Mouse (Mus musculus) lung, embryonic 14.5 days (tissue): ENCODE results near the gene Nr3c2. TPM values are rescaled to one million over a fixed set of nuclear protein-coding genes. Genes with fewer than 3 reads are reported as not detected.
A peak's percentile ranks its signal among the peaks of the same experiment; 100 is the strongest.

Experiments used
- ATAC-seq: fragments of 200-750 bp; cut with Nextera tagmentation; 2 replicates; pipeline ENCODE4 v1.8.0; 2017; ENCODE audit warnings: mild to moderate bottlenecking, moderate TSS enrichment, moderate library complexity; ENCODE audit not compliant: insufficient read depth
- DNase-seq: peaks from one replicate; pipeline ENCODE4 v3.0.0-alpha.2; 2015
- H3K27ac ChIP-seq: fragments of 300-500 bp; sonication (generic); 2 replicates; pipeline ENCODE4 v1.5.1; 2014; ENCODE audit warnings: low read depth, mild to moderate bottlenecking, moderate library complexity
- H3K27me3 ChIP-seq: fragments of 300-500 bp; sonication (generic); 2 replicates; pipeline ENCODE4 v1.6.1; 2014; ENCODE audit warnings: low read length, control low read depth; ENCODE audit not compliant: insufficient read depth
- H3K36me3 ChIP-seq: fragments of 300-500 bp; sonication (generic); 2 replicates; pipeline ENCODE4 v1.6.1; 2014; ENCODE audit warnings: control low read depth; ENCODE audit not compliant: insufficient read depth
- H3K4me1 ChIP-seq: fragments of 300-500 bp; sonication (generic); 2 replicates; pipeline ENCODE4 v1.6.1; 2014; ENCODE audit warnings: antibody characterized with exemption, control low read depth; ENCODE audit not compliant: insufficient read depth
- H3K4me2 ChIP-seq: fragments of 300-500 bp; sonication (generic); 2 replicates; pipeline ENCODE4 v1.6.1; 2014; ENCODE audit warnings: mild to moderate bottlenecking
- H3K4me3 ChIP-seq: fragments of 300-500 bp; sonication (generic); 2 replicates; pipeline ENCODE4 v1.5.1; 2014; ENCODE audit warnings: low read depth, low read length
- H3K9ac ChIP-seq: fragments of 300-500 bp; sonication (generic); 2 replicates; pipeline ENCODE4 v1.6.1; 2014
- H3K9me3 ChIP-seq: fragments of 300-500 bp; sonication (generic); 2 replicates; pipeline ENCODE4 v1.6.1; 2016; ENCODE audit warnings: low read depth, low read length, control low read depth
- CTCF ChIP-seq: IDR thresholded peaks from 2 replicates; pipeline ENCODE4 v1.5.1; 2016; ENCODE audit warnings: antibody characterized with exemption, low read depth
- WGBS: fragments of 180-500 bp; shearing (Covaris S2); extraction: QIAGEN DNeasy Blood & Tissue Kit; methylation state at CpG from one replicate; pipeline ENCODE4 v1.1.7; 2014; 5-methylcytosine and 5-hydroxymethylcytosine counted together
- polyA plus RNA-seq: library from polyadenylated mRNA; unstranded; fragments of >200 nt; fragmentation: Nextera tagmentation; extraction: Ambion mirVana; gene quantifications from 2 replicates; pipeline ENCODE4 v1.2.1, GENCODE M21; 2014

The Nr3c2 gene
- polyA plus RNA-seq, 1 experiment from 2014 or later, result 4.1 TPM

DNA sequence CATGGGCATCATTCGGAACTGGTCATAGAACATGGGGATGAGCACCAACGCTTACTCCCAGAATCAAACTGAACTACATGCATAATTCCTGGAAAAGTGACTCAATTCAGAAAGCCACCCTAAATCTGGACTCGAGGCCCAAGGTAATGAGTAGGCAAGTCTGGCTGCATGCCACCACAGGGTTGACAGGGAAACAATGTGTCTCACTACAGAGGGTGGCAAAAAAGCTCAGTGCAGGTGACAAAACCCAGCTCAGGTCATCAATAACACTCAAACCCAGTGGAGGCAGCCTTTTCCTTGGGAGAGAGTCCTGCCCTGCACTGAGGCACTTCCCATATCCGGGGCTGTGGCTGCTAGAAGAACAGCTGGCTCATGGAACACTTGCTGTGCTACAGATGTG, 228.8 kb downstream of the Nr3c2 start:
- no peak for TF ChIP-seq CTCF
- Histone ChIP-seq H3K27me3 (no peaks in the 10 kb centered on the region), H3K36me3 (no peaks in the 10 kb centered on the region), H3K9me3 (no peaks in the 10 kb centered on the region), H3K9ac (no peak overlapping the region), H3K4me1 (no peaks in the 10 kb centered on the region), H3K27ac (no peak overlapping the region), H3K4me3 (no peak overlapping the region), H3K4me2 (no peak overlapping the region)
- ATAC-seq, result no peak
- no peak for DNase-seq
- WGBS, result 78% methylated on average over 4 of the region's 4 CpGs

DNA sequence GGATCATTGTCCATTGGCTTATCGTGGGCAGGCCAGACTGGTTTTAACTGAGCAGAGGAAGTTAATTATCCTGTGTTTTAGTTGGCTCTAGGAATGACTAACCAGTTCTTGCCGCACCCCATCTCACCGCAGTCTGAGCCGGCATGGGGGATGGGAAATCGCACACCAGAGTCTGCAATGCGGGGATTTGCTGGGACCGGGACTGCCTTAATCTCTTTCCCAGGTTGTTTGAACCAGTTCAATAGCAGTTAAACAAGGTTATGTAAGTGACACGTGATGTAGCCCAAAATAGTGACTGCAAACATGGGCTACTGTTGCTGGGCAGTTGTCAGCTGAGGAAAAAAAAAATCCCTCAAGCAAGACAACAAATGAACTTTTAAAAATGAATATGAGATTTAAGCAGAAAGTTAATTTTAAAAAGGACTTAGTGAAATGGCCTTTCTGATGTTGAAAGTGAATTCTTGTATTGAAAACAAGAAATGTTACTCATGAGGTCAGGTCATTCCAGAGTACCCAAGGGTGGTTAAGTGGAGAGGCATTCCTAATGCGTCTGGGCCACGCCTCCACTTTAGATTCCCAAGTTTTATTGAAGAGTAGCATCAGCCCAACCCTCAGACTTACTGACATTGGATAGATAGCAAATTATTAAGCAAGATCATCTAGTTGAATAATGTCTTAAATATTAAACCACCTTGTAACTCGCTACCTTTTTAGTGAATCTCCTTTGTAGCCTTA, 233.8 kb downstream of the Nr3c2 start:
- WGBS, result 38% methylated on average over 11 of the region's 11 CpGs
- ATAC-seq, result peak; percentile 75; the same call in 1 of the 2 replicates

DNA sequence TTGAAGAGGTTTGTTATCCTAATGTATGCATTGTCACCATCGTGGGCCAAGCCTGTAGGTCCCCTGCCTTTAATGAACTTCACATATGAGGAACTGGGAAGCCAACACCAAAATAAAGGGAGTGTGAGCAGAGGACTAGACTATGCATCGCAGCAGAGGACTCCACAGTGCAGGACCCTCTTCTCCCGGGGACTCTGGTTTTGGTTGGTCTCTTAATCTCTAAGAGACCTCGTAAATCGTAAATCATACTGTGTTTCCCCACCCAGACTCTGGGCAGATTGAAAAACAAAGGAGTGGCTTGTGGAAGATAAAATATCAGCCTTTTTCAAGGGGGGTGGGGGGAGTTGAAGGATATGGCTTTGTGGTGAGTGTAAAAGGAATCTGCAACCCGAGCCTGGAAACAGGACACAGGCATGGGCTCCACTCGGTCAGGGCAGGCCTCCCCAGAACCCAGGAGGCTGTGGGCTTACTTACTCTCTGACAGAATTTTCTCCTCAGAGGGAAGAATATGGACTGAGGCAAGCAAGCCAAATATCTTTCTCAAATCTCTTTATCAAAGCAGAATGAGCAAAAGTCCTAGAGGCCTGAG, 234.6 kb downstream of the Nr3c2 start:
- DNase-seq (no peak), ATAC-seq (no peak)
- peaks cover 4% of the 10 kb centered on the region; the same call in 1 of the 2 replicates for H3K9me3 ChIP-seq
- no peaks in the 10 kb centered on the region for H3K36me3 ChIP-seq
- H3K4me3 ChIP-seq, result no peak overlapping the region
- no peak overlapping the region for H3K4me2 ChIP-seq
- no peak for TF ChIP-seq CTCF
- 33% methylated on average over 7 of the region's 7 CpGs for WGBS
- H3K27me3 ChIP-seq, result no peaks in the 10 kb centered on the region
- H3K4me1 ChIP-seq, result no peaks in the 10 kb centered on the region
- no peak overlapping the region for H3K9ac ChIP-seq
- no peak overlapping the region for H3K27ac ChIP-seq

More for the DNA sequence above, 233.8 kb downstream of the Nr3c2 start:
- peak; percentile 40 for DNase-seq
- TF ChIP-seq CTCF, result no peak
- Histone ChIP-seq H3K4me1 (no peaks in the 10 kb centered on the region), H3K27ac (no peak overlapping the region), H3K4me3 (no peak overlapping the region), H3K9me3 (peaks cover 4% of the 10 kb centered on the region; the same call in 1 of the 2 replicates), H3K4me2 (no peak overlapping the region), H3K36me3 (no peaks in the 10 kb centered on the region), H3K27me3 (no peaks in the 10 kb centered on the region), H3K9ac (no peak overlapping the region)

DNA sequence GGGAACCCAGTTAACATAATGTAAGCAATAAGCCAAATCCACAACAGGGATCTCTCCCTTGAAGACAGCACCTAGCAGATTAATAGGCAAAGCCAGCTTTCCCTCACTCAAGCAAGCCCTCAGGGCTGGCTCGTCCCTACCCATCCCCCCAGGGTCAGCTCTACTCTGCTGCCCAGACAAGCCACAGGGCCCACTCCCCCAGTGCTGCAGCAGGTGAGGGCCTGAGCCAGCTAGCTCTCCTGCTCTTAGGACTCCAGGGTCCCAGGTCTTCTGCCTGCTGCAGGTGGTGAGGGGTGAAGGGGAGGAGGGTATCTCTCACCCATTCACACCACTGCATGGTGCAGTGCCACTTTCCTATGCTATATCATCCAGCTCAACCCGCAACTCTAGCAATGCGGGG, 246.0 kb downstream of the Nr3c2 start:
- TF ChIP-seq CTCF, result no peak
- Histone ChIP-seq H3K27me3 (no peaks in the 10 kb centered on the region), H3K4me1 (no peaks in the 10 kb centered on the region), H3K4me3 (no peak overlapping the region), H3K9me3 (peaks cover 5% of the 10 kb centered on the region; the same call in 1 of the 2 replicates), H3K4me2 (no peak overlapping the region), H3K9ac (no peak overlapping the region), H3K36me3 (no peaks in the 10 kb centered on the region), H3K27ac (no peak overlapping the region)
- ATAC-seq (no peak), DNase-seq (no peak)
- WGBS, result 85% methylated on average over 3 of the region's 3 CpGs

GRCm38 (mm10) chr8:77154496-77154895, 255.3 kb downstream of the Nr3c2 start:
- peak; percentile 65 for DNase-seq
- no peak for ATAC-seq
- whole genome bisulfite sequencing, result 47% methylated on average over 3 of the region's 3 CpGs

DNA sequence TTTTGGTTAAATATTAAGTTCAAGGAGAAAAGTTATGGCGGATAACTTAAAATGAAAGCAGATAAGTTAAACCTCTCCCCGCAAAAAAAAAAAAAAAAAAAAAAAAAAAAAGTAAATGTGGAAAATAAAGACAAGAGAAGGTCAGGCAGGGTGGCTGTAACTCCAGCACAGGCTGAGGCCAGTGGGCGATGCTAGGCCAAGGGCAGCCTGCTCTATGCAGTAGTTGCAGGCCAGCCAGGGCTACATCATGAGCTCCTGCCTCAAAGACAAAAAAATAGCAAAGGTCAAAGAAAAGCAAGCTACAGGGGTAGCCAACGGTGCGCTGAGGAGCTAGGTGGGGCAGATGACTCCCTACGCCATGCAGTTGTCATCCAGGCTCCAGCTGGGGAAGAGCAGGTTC, 270.1 kb downstream of the Nr3c2 start:
- Histone ChIP-seq H3K4me2 (no peak overlapping the region), H3K36me3 (no peaks in the 10 kb centered on the region), H3K4me3 (no peak overlapping the region), H3K9me3 (no peaks in the 10 kb centered on the region), H3K9ac (no peak overlapping the region), H3K27ac (no peak overlapping the region), H3K27me3 (no peaks in the 10 kb centered on the region), H3K4me1 (no peaks in the 10 kb centered on the region)
- TF ChIP-seq CTCF, result no peak
- 65% methylated on average over 6 of the region's 6 CpGs for whole genome bisulfite sequencing
- DNase-seq (no peak), ATAC-seq (no peak)

More at GRCm38 (mm10) chr8:77154496-77154895, 255.3 kb downstream of the Nr3c2 start:
- no peaks in the 10 kb centered on the region for H3K9me3 ChIP-seq
- H3K9ac ChIP-seq, result no peak overlapping the region
- no peak overlapping the region for H3K4me2 ChIP-seq
- H3K4me3 ChIP-seq, result no peak overlapping the region
- no peaks in the 10 kb centered on the region for H3K36me3 ChIP-seq
- TF ChIP-seq CTCF, result peak; percentile 74
- H3K27ac ChIP-seq, result no peak overlapping the region
- no peaks in the 10 kb centered on the region for H3K4me1 ChIP-seq
- H3K27me3 ChIP-seq, result no peaks in the 10 kb centered on the region

DNA sequence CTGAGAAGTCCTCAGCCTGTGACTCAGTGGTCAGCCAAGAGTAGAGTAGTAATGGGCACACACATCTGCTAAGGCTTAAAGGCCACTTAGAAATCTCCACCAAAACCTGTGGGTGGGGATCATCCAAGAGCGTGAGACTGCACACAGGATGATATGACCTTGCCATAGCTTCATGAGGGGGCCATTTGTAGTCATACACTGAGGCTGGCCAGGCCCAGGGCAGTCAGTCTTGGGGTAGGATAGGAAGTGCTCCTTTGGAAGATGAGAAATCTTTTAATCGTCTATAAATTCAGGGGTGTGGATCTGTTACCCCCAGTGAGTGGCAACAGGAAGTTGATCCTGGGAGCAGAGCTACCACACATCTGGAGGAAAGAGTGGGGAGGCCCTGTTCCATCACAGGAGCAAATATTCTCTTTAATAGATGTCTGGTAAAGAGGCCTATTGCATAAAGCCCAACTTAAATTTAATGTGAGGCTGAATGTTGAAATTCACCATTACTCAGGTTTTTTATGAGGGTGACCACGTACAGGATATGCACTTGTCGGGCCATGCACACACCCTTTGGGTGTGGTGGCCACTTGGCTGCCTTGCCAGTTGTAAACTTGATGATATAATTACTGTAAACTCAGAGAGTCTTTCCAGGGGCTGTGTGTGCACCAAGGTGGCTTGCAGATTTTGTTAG, 270.7 kb downstream of the Nr3c2 start:
- H3K4me3 ChIP-seq, result no peak overlapping the region
- H3K27ac ChIP-seq, result no peak overlapping the region
- no peaks in the 10 kb centered on the region for H3K9me3 ChIP-seq
- H3K4me2 ChIP-seq, result no peak overlapping the region
- H3K9ac ChIP-seq, result no peak overlapping the region
- DNase-seq (no peak), ATAC-seq (no peak)
- WGBS, result 88% methylated on average over 4 of the region's 4 CpGs
- no peak for TF ChIP-seq CTCF
- no peaks in the 10 kb centered on the region for H3K27me3 ChIP-seq
- no peaks in the 10 kb centered on the region for H3K4me1 ChIP-seq
- no peaks in the 10 kb centered on the region for H3K36me3 ChIP-seq
